Mouse (Mus musculus) limb, embryonic 14.5 days (tissue): Measurements from ENCODE around the gene Emg1. TPM values are rescaled to one million over a fixed set of nuclear protein-coding genes. Genes with fewer than 3 reads are reported as not detected.
A peak's percentile ranks its signal among the peaks of the same experiment; 100 is the strongest.

Source experiments
- ATAC-seq: fragments of 200-750 bp; cut with Nextera tagmentation; 2 replicates; pipeline ENCODE4 v1.8.0; 2017; ENCODE audit warnings: low read depth, moderate number of reproducible peaks, moderate TSS enrichment; ENCODE audit not compliant: low FRiP score
- DNase-seq: peaks from one replicate; pipeline ENCODE4 v3.0.0-alpha.2; 2015; ENCODE audit warnings: low spot score
- H3K27ac ChIP-seq: fragments of 300-500 bp; sonication (generic); replicated peaks from 2 replicates; pipeline ENCODE4 v1.5.1; 2014; ENCODE audit warnings: low read depth, mild to moderate bottlenecking, low read length, moderate library complexity, mixed read lengths
- H3K27me3 ChIP-seq: fragments of 300-500 bp; sonication (generic); 2 replicates; pipeline ENCODE4 v1.6.1; 2014; ENCODE audit warnings: low read length, mixed read lengths; ENCODE audit not compliant: control insufficient read depth, insufficient read depth
- H3K36me3 ChIP-seq: fragments of 300-500 bp; sonication (generic); 2 replicates; pipeline ENCODE4 v1.6.1; 2014; ENCODE audit warnings: mild to moderate bottlenecking, low read length, moderate library complexity, mixed read lengths; ENCODE audit not compliant: control insufficient read depth, insufficient read depth
- H3K4me1 ChIP-seq: fragments of 300-500 bp; sonication (generic); 2 replicates; pipeline ENCODE4 v1.6.1; 2014; ENCODE audit warnings: antibody characterized with exemption, low read length, mixed read lengths; ENCODE audit not compliant: control insufficient read depth, insufficient read depth
- H3K4me2 ChIP-seq: fragments of 300-500 bp; sonication (generic); replicated peaks from 2 replicates; pipeline ENCODE4 v1.6.1; 2014; ENCODE audit warnings: low read depth, mild to moderate bottlenecking, low read length, moderate library complexity; ENCODE audit not compliant: severe bottlenecking
- H3K4me3 ChIP-seq: fragments of 300-500 bp; sonication (generic); replicated peaks from 2 replicates; pipeline ENCODE4 v1.5.1; 2014; ENCODE audit warnings: low read length
- H3K9ac ChIP-seq: fragments of 300-500 bp; sonication (generic); 2 replicates; pipeline ENCODE4 v1.6.1; 2014; ENCODE audit warnings: mild to moderate bottlenecking, low read depth, low read length, moderate library complexity; ENCODE audit not compliant: severe bottlenecking
- H3K9me3 ChIP-seq: fragments of 300-500 bp; sonication (generic); 2 replicates; pipeline ENCODE4 v1.6.1; 2016; ENCODE audit warnings: low read length; ENCODE audit not compliant: control insufficient read depth
- POLR2A ChIP-seq: fragments of 200-500 bp; IDR thresholded peaks from 2 replicates; pipeline ENCODE4 v1.8.0; 2012; ENCODE audit warnings: inconsistent platforms, mild to moderate bottlenecking, moderate library complexity, borderline replicate concordance; ENCODE audit not compliant: insufficient read depth, insufficient read length; ENCODE audit errors: extremely low read depth
- WGBS: fragments of 180-500 bp; shearing (Covaris S2); extraction: QIAGEN DNeasy Blood & Tissue Kit; methylation state at CpG from one replicate; pipeline ENCODE4 v1.1.7; 2014; 5-methylcytosine and 5-hydroxymethylcytosine counted together
- polyA plus RNA-seq, 2 experiments: library from polyadenylated mRNA; depleted of rRNA in 1 of 2; stranded (reverse) in 1 of 2; unstranded in 1 of 2; fragments of >200 nt; fragmentation: Nextera tagmentation in 1 of 2; extraction: Ambion mirVana in 1 of 2; gene quantifications; 2 replicates each; pipeline versions ENCODE4 v1.2.1 to v1.2.3; 2012 to 2014

The Emg1 gene
- polyA plus RNA-seq, 2 experiments, result 148 to 185 TPM

DNA sequence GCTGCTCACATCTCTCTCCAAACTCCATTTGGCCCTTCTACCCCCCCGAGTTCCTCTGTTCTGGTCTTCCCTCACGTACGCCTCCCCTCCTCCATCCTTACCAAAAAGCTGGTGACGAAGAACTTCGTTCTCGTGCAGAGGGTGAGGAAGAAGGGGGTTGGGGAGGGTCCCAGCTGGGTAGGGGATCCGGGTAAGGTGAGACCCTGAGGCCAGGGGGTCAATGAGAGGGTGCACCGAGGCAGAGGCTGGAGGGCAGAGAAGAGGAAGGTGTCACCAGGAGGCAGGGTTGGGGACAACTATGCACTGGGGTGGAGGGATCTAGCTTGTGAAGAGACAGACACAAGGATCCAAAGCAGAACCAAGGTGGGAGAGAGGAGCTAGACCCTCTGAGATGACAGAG is 31.7 kb upstream of the Emg1 start:
- no peak overlapping the region for H3K27ac ChIP-seq

DNA sequence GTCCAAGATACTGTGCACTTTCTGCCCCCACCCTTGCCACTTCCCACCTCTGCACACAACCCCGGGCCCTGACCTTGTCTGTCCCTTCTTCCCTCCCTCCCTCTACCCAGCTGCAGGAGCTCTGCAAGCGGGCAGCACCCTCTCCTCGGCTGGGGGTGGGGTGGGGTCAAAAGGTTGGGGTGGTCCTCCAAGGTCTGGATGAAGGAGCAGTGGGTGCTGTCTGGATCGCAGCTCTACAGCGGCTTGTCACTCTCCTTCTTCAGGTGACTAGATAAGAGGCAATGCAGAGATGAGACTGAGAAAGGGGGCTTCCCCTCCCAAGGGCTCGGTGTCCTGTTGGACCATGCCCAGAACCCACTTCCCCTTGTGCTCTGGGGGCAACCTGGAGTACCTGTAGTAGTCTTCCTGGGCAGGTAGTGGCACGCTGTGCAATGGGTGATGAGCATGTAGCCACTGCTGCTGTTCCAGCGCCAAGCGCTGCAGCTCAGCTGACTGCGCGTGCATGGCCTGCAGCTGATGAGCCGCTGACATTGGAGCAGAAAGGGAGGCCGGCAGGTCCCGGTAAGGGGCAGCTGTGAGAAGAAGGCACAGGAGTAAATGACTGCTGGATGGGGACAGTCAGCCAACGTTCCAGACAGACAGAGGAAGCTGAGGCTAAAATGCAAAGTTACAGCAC is 31.0 kb upstream of the Emg1 start:
- H3K27ac ChIP-seq, result no peak overlapping the region
- H3K27me3 ChIP-seq, result no peaks in the 10 kb centered on the region
- WGBS, result 90% methylated on average over 14 of the region's 15 CpGs
- no peak for DNase-seq
- H3K36me3 ChIP-seq, result peaks cover 47% of the 10 kb centered on the region
- H3K9ac ChIP-seq, result no peak overlapping the region
- H3K4me1 ChIP-seq, result peaks cover 20% of the 10 kb centered on the region
- no peak overlapping the region for H3K4me3 ChIP-seq
- no peaks in the 10 kb centered on the region for H3K9me3 ChIP-seq
- H3K4me2 ChIP-seq, result no peak overlapping the region
- ATAC-seq, result no peak
- TF ChIP-seq POLR2A, result no peak

More for the DNA sequence above, 31.7 kb upstream of the Emg1 start:
- H3K27me3 ChIP-seq, result no peaks in the 10 kb centered on the region
- DNase-seq, result no peak
- WGBS, result 88% methylated on average over 8 of the region's 8 CpGs
- ATAC-seq, result no peak
- H3K36me3 ChIP-seq, result peaks cover 53% of the 10 kb centered on the region
- no peak overlapping the region for H3K4me2 ChIP-seq
- no peak overlapping the region for H3K9ac ChIP-seq
- no peak for TF ChIP-seq POLR2A
- peaks cover 20% of the 10 kb centered on the region for H3K4me1 ChIP-seq
- H3K4me3 ChIP-seq, result no peak overlapping the region
- no peaks in the 10 kb centered on the region for H3K9me3 ChIP-seq

DNA sequence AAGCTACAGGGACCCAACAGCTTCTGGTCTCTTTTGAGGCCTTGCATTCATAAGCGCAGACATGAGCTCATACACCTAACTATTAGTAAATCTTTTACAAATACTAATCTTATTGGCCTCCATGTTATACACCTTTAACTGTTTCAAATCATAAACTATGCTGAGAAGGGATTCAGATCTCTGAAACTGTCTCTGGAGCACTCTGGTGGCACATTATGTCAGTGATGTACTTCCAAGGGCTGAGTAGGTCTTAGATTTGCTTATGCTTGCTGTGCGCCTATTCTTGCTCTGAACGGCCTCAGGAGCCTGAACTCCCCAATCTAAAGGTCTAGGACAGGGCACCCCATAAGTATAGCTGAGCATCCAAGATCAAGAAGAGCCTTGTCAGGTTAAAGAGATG is 29.9 kb upstream of the Emg1 start:
- Histone ChIP-seq H3K36me3 (peaks cover 36% of the 10 kb centered on the region), H3K4me3 (peak overlapping the region; percentile 60), H3K27ac (peak overlapping the region; percentile 97), H3K9me3 (no peaks in the 10 kb centered on the region), H3K9ac (peak overlapping the region; percentile 78), H3K4me1 (peaks cover 20% of the 10 kb centered on the region), H3K4me2 (peak overlapping the region; percentile 65), H3K27me3 (no peaks in the 10 kb centered on the region)
- ATAC-seq (no peak), DNase-seq (no peak)
- 70% methylated on average over 3 of the region's 3 CpGs for WGBS
- TF ChIP-seq POLR2A, result no peak

DNA sequence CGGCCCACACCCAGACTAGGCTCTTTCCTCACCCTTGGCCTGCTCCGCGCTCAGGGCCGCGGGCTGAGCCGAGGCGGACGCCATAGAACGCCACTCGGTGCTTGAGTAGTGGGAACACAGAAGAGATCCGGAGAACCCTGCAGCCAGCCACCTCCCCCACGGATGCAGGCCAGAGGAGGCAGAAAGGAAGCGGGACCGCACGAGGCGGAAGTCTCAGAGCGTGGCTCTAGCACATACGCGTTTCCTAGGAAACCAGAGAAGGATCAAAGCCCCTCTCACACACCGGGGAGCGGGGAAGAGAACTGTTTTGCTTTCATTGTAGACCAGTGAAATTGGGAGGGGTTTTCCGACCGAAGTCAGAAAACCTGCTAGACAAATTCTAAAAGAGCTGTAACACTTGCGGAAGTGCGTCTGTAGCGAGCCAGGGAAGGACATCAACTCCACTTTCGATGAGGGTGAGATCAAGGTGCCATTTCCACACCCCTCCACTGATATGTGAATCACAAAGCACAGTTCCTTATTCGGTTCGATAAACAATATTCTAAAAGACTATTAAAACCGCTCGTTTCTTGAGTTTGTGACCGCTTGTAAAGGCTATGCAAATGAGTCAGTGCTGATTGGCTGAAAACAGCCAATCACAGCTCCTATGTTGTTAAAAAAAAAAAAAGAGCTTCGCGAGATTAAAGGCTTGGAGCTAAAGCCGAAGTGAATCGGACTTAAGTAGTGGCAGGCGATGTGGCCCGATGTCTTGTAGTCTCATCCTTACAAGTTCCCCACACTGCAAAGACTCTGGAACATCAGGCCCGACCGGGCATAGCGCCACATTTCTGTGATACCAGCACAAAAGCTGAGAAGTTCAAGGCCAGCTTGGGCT is 29.1 kb upstream of the Emg1 start, which contains the start of gene Grcc10:
Gene Grcc10 (minus strand): TSS at position 487 of the 874 bp plus-strand sequence.
- no peaks in the 10 kb centered on the region for H3K9me3 ChIP-seq
- WGBS, result under 1% methylated on average over 41 of the region's 41 CpGs
- peaks cover 31% of the 10 kb centered on the region for H3K36me3 ChIP-seq
- DNase-seq (peak; percentile 96), ATAC-seq (peak; percentile 86)
- H3K4me3 ChIP-seq, result peak within 1 kb of the TSS; percentile 60
- TF ChIP-seq POLR2A, result peak; percentile 92; the same call in 1 of the 2 replicates
- H3K4me1 ChIP-seq, result peaks cover 14% of the 10 kb centered on the region
- H3K9ac ChIP-seq, result peak within 1 kb of the TSS; percentile 78
- no peaks in the 10 kb centered on the region for H3K27me3 ChIP-seq
- H3K27ac ChIP-seq, result peak within 1 kb of the TSS; percentile 97
- H3K4me2 ChIP-seq, result peak within 1 kb of the TSS; percentile 65

DNA sequence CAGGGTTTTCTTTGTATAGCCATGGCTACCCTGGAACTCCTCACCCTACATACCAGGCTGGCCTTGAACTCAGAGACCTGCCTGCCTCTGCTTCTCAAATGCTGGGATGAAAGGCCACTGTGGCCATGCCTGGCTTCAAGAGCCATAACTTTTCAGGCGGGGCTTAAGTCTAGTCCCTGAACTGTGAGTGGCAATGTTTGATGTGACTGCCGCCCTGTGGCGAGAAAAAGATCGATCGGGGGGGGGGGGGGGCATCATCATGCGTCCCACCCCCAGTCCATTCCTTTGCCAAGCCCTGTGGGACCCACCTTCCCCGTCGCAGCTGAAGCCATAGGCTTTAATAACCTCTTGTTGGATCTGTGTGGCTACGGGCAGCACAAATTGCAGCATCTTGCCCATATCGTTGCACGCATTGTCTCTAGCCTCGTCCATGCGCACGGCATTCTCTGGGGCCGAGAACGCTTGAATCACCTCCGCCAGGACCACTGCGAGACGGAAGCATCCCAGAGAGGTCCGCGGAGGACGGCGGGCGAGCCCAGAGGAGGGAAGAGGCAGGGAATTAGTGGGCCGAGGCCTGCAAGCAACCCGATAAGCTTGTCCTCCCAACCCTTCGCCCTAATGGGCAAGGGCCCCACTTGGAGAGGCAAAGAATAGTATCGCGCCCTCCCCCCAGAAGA is 28.4 kb upstream of the Emg1 start:
- peak; percentile 74 for DNase-seq
- TF ChIP-seq POLR2A, result no peak
- Histone ChIP-seq H3K4me2 (peak overlapping the region; percentile 65), H3K36me3 (peaks cover 31% of the 10 kb centered on the region), H3K9ac (peak overlapping the region; percentile 78), H3K9me3 (no peaks in the 10 kb centered on the region), H3K27ac (peak overlapping the region; percentile 97), H3K4me3 (peak overlapping the region; percentile 60), H3K27me3 (no peaks in the 10 kb centered on the region), H3K4me1 (peaks cover 11% of the 10 kb centered on the region)
- under 1% methylated on average over 26 of the region's 29 CpGs for WGBS
- ATAC-seq, result peak; percentile 1
